ENCODE assay signal across 11 mouse cellular contexts in genomic region chr1:164788292-164788691, GRCm38 (mm10). TPM values are rescaled to one million over a fixed set of nuclear protein-coding genes. Genes with fewer than 3 reads are reported as not detected.
"Had no signal": no experiment of that assay in that cellular context is flagged by ENCODE, and none has a peak within 500 bp of the region (broad histone marks: within the 10 kb centered on the region; RNA-seq: fewer than 3 reads in every experiment).

No protein-coding gene starts in this region.

- H3K4me3 ChIP-seq: limb, embryonic 12.5 days; midbrain, embryonic 10.5 days; neural tube, embryonic 12.5 days had no signal

- H3K36me3 ChIP-seq: limb, embryonic 12.5 days; midbrain, embryonic 10.5 days; neural tube, embryonic 12.5 days had no signal

- H3K27ac ChIP-seq: kidney, postnatal 0 days; limb, embryonic 12.5 days; midbrain, embryonic 10.5 days; neural tube, embryonic 12.5 days had no signal

- H3K4me1 ChIP-seq: limb, embryonic 12.5 days; midbrain, embryonic 10.5 days; neural tube, embryonic 12.5 days had no signal

- H3K27me3 ChIP-seq: limb, embryonic 12.5 days; neural tube, embryonic 12.5 days had no signal

- H3K4me2 ChIP-seq: limb, embryonic 12.5 days; lung, embryonic 14.5 days; neural tube, embryonic 12.5 days had no signal

- H3K9ac ChIP-seq: limb, embryonic 12.5 days; lung, embryonic 14.5 days; neural tube, embryonic 12.5 days had no signal

- H3K9me3 ChIP-seq: limb, embryonic 12.5 days; midbrain, embryonic 10.5 days; neural tube, embryonic 12.5 days had no signal

- DNase-seq: lung, embryonic 14.5 days; lung, postnatal 10 days; lung, postnatal 4 days; midbrain, embryonic 14.5 days; spleen, adult 18-20 months; thymus, adult 18-20 months; thymus, postnatal 14 days had no signal

RNA-seq across cellular contexts. Expression of gene Dpt, which starts 8.2 kb away (rescaled TPM):
- polyA plus RNA-seq: midbrain, embryonic 10.5 days; midbrain, embryonic 14.5 days had no signal
